ENCODE assay signal across 29 mouse cellular contexts in genomic region chr5:107942941-107943340, GRCm38 (mm10). TPM values are rescaled to one million over a fixed set of nuclear protein-coding genes. Genes with fewer than 3 reads are reported as not detected.
DNase-seq lines count a peak whose midpoint lies in the region; ATAC-seq and TF ChIP-seq lines count a peak whose summit lies in the region.
"Had no signal": no experiment of that assay in that cellular context is flagged by ENCODE, and none has a peak within 500 bp of the region (broad histone marks: within the 10 kb centered on the region; RNA-seq: fewer than 3 reads in every experiment).

No protein-coding gene starts in this region.

- H3K9me3 ChIP-seq in intestine, embryonic 15.5 days, result no peaks in the 10 kb centered on the region
- H3K9me3 ChIP-seq in forebrain, embryonic 12.5 days, result no peaks in the 10 kb centered on the region
- H3K9me3 ChIP-seq: hindbrain, embryonic 13.5 days; limb, embryonic 10.5 days; limb, embryonic 15.5 days; liver, embryonic 13.5 days; midbrain, embryonic 10.5 days; midbrain, embryonic 15.5 days had no signal

- peak; percentile 42 for ATAC-seq in monocyte, adult 5-6 weeks (replicated peaks; ENCODE audit: insufficient number of reproducible peaks, low FRiP score, low TSS enrichment, poor library complexity, severe bottlenecking)
- ATAC-seq in intestine, embryonic 15.5 days, result no peak
- ATAC-seq in forebrain, embryonic 12.5 days (ENCODE audit: low FRiP score), result no peak
- ATAC-seq: forebrain, postnatal 0 days; midbrain, embryonic 15.5 days had no signal

- no peak overlapping the region for H3K4me2 ChIP-seq in intestine, embryonic 15.5 days (replicated peaks)
- H3K4me2 ChIP-seq in forebrain, embryonic 12.5 days, result no peak overlapping the region
- H3K4me2 ChIP-seq: heart, embryonic 11.5 days; hindbrain, embryonic 13.5 days; limb, embryonic 15.5 days; liver, embryonic 13.5 days; midbrain, embryonic 15.5 days had no signal

- H3K27ac ChIP-seq in bone marrow, adult 2 months (ENCODE audit: control insufficient read depth, insufficient read depth, low read depth, low read length, poor library complexity), result peak overlapping the region; percentile 7; the same call in 1 of the 2 replicates
- no peak overlapping the region for H3K27ac ChIP-seq in intestine, embryonic 15.5 days
- H3K27ac ChIP-seq in forebrain, embryonic 12.5 days, result no peak overlapping the region
- H3K27ac ChIP-seq: hindbrain, embryonic 13.5 days; kidney, postnatal 0 days; limb, embryonic 10.5 days; limb, embryonic 15.5 days; liver, embryonic 13.5 days; midbrain, embryonic 10.5 days; midbrain, embryonic 15.5 days had no signal

- H3K4me1 ChIP-seq in bone marrow, adult 2 months (ENCODE audit: control insufficient read depth, insufficient read depth, low read length), result peaks cover 5% of the 10 kb centered on the region
- H3K4me1 ChIP-seq in intestine, embryonic 15.5 days (replicated peaks), result no peaks in the 10 kb centered on the region
- peaks cover 3% of the 10 kb centered on the region; the same call in 1 of the 2 replicates for H3K4me1 ChIP-seq in forebrain, embryonic 12.5 days
- H3K4me1 ChIP-seq: hindbrain, embryonic 13.5 days; limb, embryonic 10.5 days; midbrain, embryonic 10.5 days; midbrain, embryonic 15.5 days had no signal

- H3K27me3 ChIP-seq in intestine, embryonic 15.5 days (replicated peaks), result no peaks in the 10 kb centered on the region
- H3K27me3 ChIP-seq in forebrain, embryonic 12.5 days, result no peaks in the 10 kb centered on the region
- H3K27me3 ChIP-seq: CH12.LX; hindbrain, embryonic 13.5 days; limb, embryonic 15.5 days; liver, embryonic 13.5 days; midbrain, embryonic 15.5 days had no signal

- no peak overlapping the region for H3K4me3 ChIP-seq in bone marrow, adult 2 months (replicated peaks; ENCODE audit: control insufficient read depth, low read depth, low read length)
- no peak overlapping the region for H3K4me3 ChIP-seq in intestine, embryonic 15.5 days (replicated peaks)
- H3K4me3 ChIP-seq in forebrain, embryonic 12.5 days (replicated peaks), result no peak overlapping the region
- H3K4me3 ChIP-seq: erythroblast, embryonic 14.5 days; hindbrain, embryonic 13.5 days; limb, embryonic 10.5 days; limb, embryonic 15.5 days; liver, embryonic 13.5 days; midbrain, embryonic 10.5 days; midbrain, embryonic 15.5 days had no signal

- no peak overlapping the region for H3K9ac ChIP-seq in intestine, embryonic 15.5 days
- H3K9ac ChIP-seq in forebrain, embryonic 12.5 days, result no peak overlapping the region
- H3K9ac ChIP-seq: forebrain, postnatal 0 days; hindbrain, embryonic 13.5 days; limb, embryonic 15.5 days; liver, embryonic 13.5 days; midbrain, embryonic 15.5 days had no signal

- DNase-seq in kidney, adult 18-20 months, result peak; percentile 1
- DNase-seq in kidney, adult 8-10 months, result no peak
- DNase-seq in CD4-positive, CD25-positive, alpha-beta regulatory T cell, adult 2 months (ENCODE audit: low read depth, low spot score), result peak; percentile 28
- DNase-seq in layer of hippocampus, adult 9-11 months, result no peak
- DNase-seq: adrenal gland, postnatal 14 days; cerebellum, adult 18-20 months; cerebellum, postnatal 10 days; forebrain, postnatal 0 days; gastrocnemius, postnatal 14 days; heart, adult 18-20 months; heart, postnatal 4 days; kidney, adult 11 months; kidney, postnatal 4 days; liver, embryonic 13.5 days; right cerebral cortex, adult 18-20 months; thymus, postnatal 14 days had no signal

- no peak for TF ChIP-seq POLR2A in bone marrow, adult 2 months (IDR thresholded peaks at IDR 0.05; ENCODE audit: borderline replicate concordance, control insufficient read depth, low read depth, low read length)

- WGBS in bone marrow, adult 2 months, result 38% methylated on average over 1 of the region's 1 CpGs
- WGBS in intestine, embryonic 15.5 days, result 67% methylated on average over 1 of the region's 1 CpGs
- 89% methylated on average over 1 of the region's 1 CpGs for WGBS in forebrain, embryonic 12.5 days

- H3K36me3 ChIP-seq in intestine, embryonic 15.5 days, result no peaks in the 10 kb centered on the region
- no peaks in the 10 kb centered on the region for H3K36me3 ChIP-seq in forebrain, embryonic 12.5 days (replicated peaks)
- H3K36me3 ChIP-seq: hindbrain, embryonic 13.5 days; limb, embryonic 10.5 days; limb, embryonic 15.5 days; liver, embryonic 13.5 days; midbrain, embryonic 10.5 days; midbrain, embryonic 15.5 days had no signal

- no peak for TF ChIP-seq CTCF in bone marrow, adult 2 months (IDR thresholded peaks at IDR 0.05; ENCODE audit: control insufficient read depth, insufficient read depth, low read length)

RNA-seq across cellular contexts. Expression of gene Rpl5, which starts 42.6 kb away (rescaled TPM):
- polyA plus RNA-seq in bone marrow, adult 2 months (2011; ENCODE audit: insufficient read depth, insufficient read length, low replicate concordance, missing spikeins), result 31.5 and 104 TPM in 2 replicates
- total RNA-seq in monocyte, adult 5-6 weeks (2017), result 256 to 830 TPM (median 616 TPM) in 3 replicates
- polyA plus RNA-seq in intestine, embryonic 15.5 days (2015; fragmentation: Nextera tagmentation; extraction: Ambion mirVana), result 75.2 and 78.0 TPM in 2 replicates
- 62.6 and 63.6 TPM in 2 replicates for polyA plus RNA-seq in forebrain, embryonic 12.5 days (2016; fragmentation: Nextera tagmentation; extraction: Ambion mirVana)

RNA-seq across cellular contexts. Expression of gene Fam69a, which starts 43.9 kb away (rescaled TPM):
- polyA plus RNA-seq in bone marrow, adult 2 months (2011; ENCODE audit: insufficient read depth, insufficient read length, low replicate concordance, missing spikeins), result 13.5 and 14.2 TPM in 2 replicates
- total RNA-seq in monocyte, adult 5-6 weeks (2017), result 33.7 to 53.5 TPM (median 47.2 TPM) in 3 replicates
- polyA plus RNA-seq in intestine, embryonic 15.5 days (2015; fragmentation: Nextera tagmentation; extraction: Ambion mirVana), result 18.4 and 20.9 TPM in 2 replicates
- 22.1 and 22.6 TPM in 2 replicates for polyA plus RNA-seq in forebrain, embryonic 12.5 days (2016; fragmentation: Nextera tagmentation; extraction: Ambion mirVana)

Comparison
In these comparisons a context has a peak if more than half of its experiments do, and no peak if none do; other contexts are left out.
1. DNase-seq: peak in kidney, adult 18-20 months (single experiment) and CD4-positive, CD25-positive, alpha-beta regulatory T cell, adult 2 months (single experiment); none in kidney, adult 8-10 months (0 of 2) and layer of hippocampus, adult 9-11 months (single experiment).